Mouse (Mus musculus): ENCODE results near the gene Card14.
A peak's percentile ranks its signal among the peaks of the same experiment; 100 is the strongest.
"Not testable (repeated sequence)": the region's sequence is repeated elsewhere in the genome, so short reads cannot be mapped to it uniquely, and the experiment has no call there.

Card14 gene

GRCm38 (mm10) chr11:119307658-119307867, at the start of gene Card14:
Gene Card14 (plus strand): TSS chr11:119307768.
- DNase-seq (ENCODE audit: low spot score), result no peak

GRCm38 (mm10) chr11:119258216-119258571, 49.4 kb upstream of the Card14 start:
- no peak for DNase-seq (ENCODE audit: low spot score)

- peak; percentile 74 for DNase-seq (ENCODE audit: low spot score)
These were observed 48.8 kb upstream of the Card14 start for GRCm38 (mm10) chr11:119258572-119259322.

GRCm38 (mm10) chr11:119259977-119260376, 47.6 kb upstream of the Card14 start:
- no peak for DNase-seq (ENCODE audit: low spot score)

- DNase-seq (ENCODE audit: low spot score), result no peak
These were observed 43.2 kb upstream of the Card14 start for GRCm38 (mm10) chr11:119264413-119264812.

GRCm38 (mm10) chr11:119265811-119266210, 41.8 kb upstream of the Card14 start:
- no peak for DNase-seq (ENCODE audit: low spot score)

- no peak for DNase-seq (ENCODE audit: low spot score)
These were observed 40.3 kb upstream of the Card14 start for GRCm38 (mm10) chr11:119267241-119267674.

- peak; percentile 98 for DNase-seq (ENCODE audit: low spot score)
These were observed 39.6 kb upstream of the Card14 start, which contains the start of gene Gaa for GRCm38 (mm10) chr11:119267768-119268556. Gene Gaa (plus strand): TSS chr11:119267887.

GRCm38 (mm10) chr11:119268557-119269195, 38.9 kb upstream of the Card14 start:
- DNase-seq (ENCODE audit: low spot score), result no peak

GRCm38 (mm10) chr11:119272492-119272891, 35.1 kb upstream of the Card14 start:
- DNase-seq (ENCODE audit: low spot score), result not testable (repeated sequence)

- peak; percentile 41 for DNase-seq (ENCODE audit: low spot score)
These were observed 34.2 kb upstream of the Card14 start for GRCm38 (mm10) chr11:119273186-119273930.

- DNase-seq (ENCODE audit: low spot score), result no peak
These were observed 26.5 kb upstream of the Card14 start for GRCm38 (mm10) chr11:119281030-119281429.

- no peak for DNase-seq (ENCODE audit: low spot score)
These were observed 21.6 kb upstream of the Card14 start for GRCm38 (mm10) chr11:119285791-119286527.

GRCm38 (mm10) chr11:119287207-119287992, 20.2 kb upstream of the Card14 start:
- DNase-seq (ENCODE audit: low spot score), result no peak

GRCm38 (mm10) chr11:119292861-119293260, 14.7 kb upstream of the Card14 start:
- not testable (repeated sequence) for DNase-seq (ENCODE audit: low spot score)

GRCm38 (mm10) chr11:119297996-119298395, 9.6 kb upstream of the Card14 start:
- DNase-seq (ENCODE audit: low spot score), result no peak

GRCm38 (mm10) chr11:119298917-119299316, 8.7 kb upstream of the Card14 start:
- no peak for DNase-seq (ENCODE audit: low spot score)

GRCm38 (mm10) chr11:119299391-119300245, 8.0 kb upstream of the Card14 start, which contains the start of gene Eif4a3:
Gene Eif4a3 (minus strand): TSS chr11:119300089.
- peak; percentile 99 for DNase-seq (ENCODE audit: low spot score)

GRCm38 (mm10) chr11:119300246-119300935, 7.2 kb upstream of the Card14 start:
- no peak for DNase-seq (ENCODE audit: low spot score)

Measured in retina, embryonic 14.5 days (tissue).